Mouse (Mus musculus) megakaryocyte-erythroid progenitor cell, adult 5 weeks (primary cell): ENCODE results near the gene Gpc2. TPM values are rescaled to one million over a fixed set of nuclear protein-coding genes. Genes with fewer than 3 reads are reported as not detected.

Experiments
- polyA plus RNA-seq: library from polyadenylated mRNA; stranded (reverse); fragments of >175 nt; gene quantifications from 2 replicates; pipeline ENCODE4 v1.2.3, GENCODE M21; 2012

Gene Gpc2
- 5.9 and 8.4 TPM in 2 replicates for polyA plus RNA-seq

GRCm38 (mm10) chr5:138279585-138280424 lies at the start of gene Gpc2, which contains the start of the genes Gm43720 and Stag3:
Gpc2 (minus strand) TSS chr5:138280005.
Gm43720 (minus strand) TSS chr5:138279958.
Stag3 (plus strand) TSS chr5:138280240.

GRCm38 (mm10) chr5:138272409-138272923 lies 7.3 kb downstream of the Gpc2 start, which contains the start of gene Gal3st4:
Gal3st4 (minus strand) TSS chr5:138272840.

GRCm38 (mm10) chr5:138263260-138264206 lies 16.3 kb downstream of the Gpc2 start, which contains the start of gene BC037034:
BC037034 (minus strand) TSS chr5:138264033.

GRCm38 (mm10) chr5:138255353-138256093 lies 24.3 kb downstream of the Gpc2 start, which contains the start of gene Lamtor4:
Lamtor4 (plus strand) TSS chr5:138255482.

GRCm38 (mm10) chr5:138225700-138226099 lies 54.1 kb downstream of the Gpc2 start, which contains the start of gene Nxpe5:
Nxpe5 (plus strand) TSS chr5:138225898.

Other genes starting within 250 kb of the Gpc2 start
- 0.13 TPM in 1 of 2 replicates, not detected in the other for gene Smok3c, start 226.8 kb downstream of the Gpc2 start, polyA plus RNA-seq
- gene Zkscan1, start 194.9 kb downstream of the Gpc2 start, polyA plus RNA-seq: 1.0 and 1.1 TPM in 2 replicates
- 1.4 and 1.6 TPM in 2 replicates for gene Zscan21, start 163.1 kb downstream of the Gpc2 start, polyA plus RNA-seq
- gene Zfp113, start 124.3 kb downstream of the Gpc2 start, polyA plus RNA-seq: 0.29 and 0.35 TPM in 2 replicates
- 111 and 113 TPM in 2 replicates for gene Cops6, start 118.9 kb downstream of the Gpc2 start, polyA plus RNA-seq
- gene Ap4m1, start 108.0 kb downstream of the Gpc2 start, polyA plus RNA-seq: 29.7 and 34.6 TPM in 2 replicates
- gene Mcm7, start 107.6 kb downstream of the Gpc2 start, polyA plus RNA-seq: 63.1 and 79.9 TPM in 2 replicates
- gene Taf6, start 92.6 kb downstream of the Gpc2 start, polyA plus RNA-seq: 27.4 and 28.8 TPM in 2 replicates
- gene Cnpy4, start 92.5 kb downstream of the Gpc2 start, polyA plus RNA-seq: 2.8 and 3.1 TPM in 2 replicates
- gene Mblac1, start 85.7 kb downstream of the Gpc2 start, polyA plus RNA-seq: 5.2 and 7.1 TPM in 2 replicates
- 0.39 and 0.83 TPM in 2 replicates for gene Nxpe5, start 54.1 kb downstream of the Gpc2 start, polyA plus RNA-seq
- gene Lamtor4, start 24.5 kb downstream of the Gpc2 start, polyA plus RNA-seq: 135 and 171 TPM in 2 replicates
- gene BC037034, start 16.0 kb downstream of the Gpc2 start, polyA plus RNA-seq: 210 and 248 TPM in 2 replicates
- not detected in 2 replicates for gene Gal3st4, start 7.2 kb downstream of the Gpc2 start, polyA plus RNA-seq
- not detected in 2 replicates for gene Gm43720, start within 50 bp of the Gpc2 start, polyA plus RNA-seq
- 8.0 and 9.8 TPM in 2 replicates for gene Stag3, start 235 bp upstream of the Gpc2 start, polyA plus RNA-seq
- gene Pvrig, start 62.0 kb upstream of the Gpc2 start, polyA plus RNA-seq: not detected in 2 replicates
- 1.8 and 2.9 TPM in 2 replicates for gene Zfp157, start 161.5 kb upstream of the Gpc2 start, polyA plus RNA-seq